Mouse (Mus musculus): ENCODE measurements around the gene Fmo6. TPM values are rescaled to one million over a fixed set of nuclear protein-coding genes. Genes with fewer than 3 reads are reported as not detected.

Fmo6 gene
- polyA plus RNA-seq, 1 experiment from 2014 or later = not detected

DNA sequence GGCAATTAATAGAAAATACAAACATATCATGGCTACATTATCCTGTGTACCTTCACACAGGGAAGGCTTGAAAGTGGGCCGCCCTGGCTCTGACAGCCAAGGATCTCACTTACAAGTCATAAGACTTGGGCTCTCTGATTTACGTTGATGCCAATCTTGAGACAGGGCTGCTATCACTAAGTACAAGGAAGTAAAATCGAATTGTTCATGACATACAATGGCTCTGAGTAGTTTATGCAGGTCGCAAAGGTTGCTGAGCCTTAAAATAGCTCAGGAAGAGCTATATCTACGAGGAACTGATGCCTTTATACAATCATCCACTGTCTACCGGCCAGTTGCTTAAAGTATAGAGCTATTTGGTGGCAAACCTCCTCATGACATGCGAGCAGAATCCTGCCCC lies 66.3 kb downstream of the Fmo6 start:
- H3K9me3 ChIP-seq (replicated peaks; ENCODE audit: control insufficient read depth, low read length) = no peaks in the 10 kb centered on the region
- H3K9ac ChIP-seq (ENCODE audit: low read length) = no peak overlapping the region
- no peak overlapping the region for H3K4me2 ChIP-seq (ENCODE audit: low read length)
- DNase-seq (ENCODE audit: low spot score) (no peak), ATAC-seq (no peak)
- no peak overlapping the region for H3K4me3 ChIP-seq (ENCODE audit: low read depth, low read length)
- no peaks in the 10 kb centered on the region for H3K4me1 ChIP-seq (ENCODE audit: control insufficient read depth, insufficient read depth, low read length)
- H3K36me3 ChIP-seq (ENCODE audit: control insufficient read depth, insufficient read depth, low read length) = no peaks in the 10 kb centered on the region
- no peak overlapping the region for H3K27ac ChIP-seq (ENCODE audit: low read depth, low read length)
- 84% methylated on average over 7 of the region's 7 CpGs for WGBS
- no peaks in the 10 kb centered on the region for H3K27me3 ChIP-seq (replicated peaks; ENCODE audit: control insufficient read depth, insufficient read depth, low read length)

DNA sequence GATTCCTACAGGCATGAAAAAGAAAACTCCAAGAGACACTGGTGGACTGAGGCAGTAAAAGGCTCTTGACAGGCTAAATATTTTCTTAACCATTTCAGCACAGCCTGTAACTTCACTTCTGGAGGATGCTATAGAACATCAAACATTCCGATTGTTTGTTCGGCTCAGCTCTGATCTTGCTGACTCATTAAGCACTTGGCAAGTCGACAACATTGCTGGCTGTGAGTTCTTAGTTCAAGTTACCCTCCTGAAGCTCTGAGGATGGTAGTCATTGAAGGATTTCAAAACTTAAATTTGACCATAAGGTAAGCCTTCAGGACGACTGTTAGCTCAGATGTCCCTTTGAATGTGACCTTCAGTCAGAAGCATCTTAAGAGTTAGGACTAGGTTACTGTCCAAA lies 69.9 kb downstream of the Fmo6 start:
- no peaks in the 10 kb centered on the region for H3K9me3 ChIP-seq (replicated peaks; ENCODE audit: control insufficient read depth, low read length)
- 86% methylated on average over 4 of the region's 4 CpGs for WGBS
- no peaks in the 10 kb centered on the region for H3K27me3 ChIP-seq (replicated peaks; ENCODE audit: control insufficient read depth, insufficient read depth, low read length)
- no peaks in the 10 kb centered on the region for H3K36me3 ChIP-seq (ENCODE audit: control insufficient read depth, insufficient read depth, low read length)
- no peak overlapping the region for H3K4me2 ChIP-seq (ENCODE audit: low read length)
- no peak overlapping the region for H3K27ac ChIP-seq (ENCODE audit: low read depth, low read length)
- no peak for DNase-seq (ENCODE audit: low spot score)
- no peak overlapping the region for H3K4me3 ChIP-seq (ENCODE audit: low read depth, low read length)
- no peak for ATAC-seq
- no peaks in the 10 kb centered on the region for H3K4me1 ChIP-seq (ENCODE audit: control insufficient read depth, insufficient read depth, low read length)
- no peak overlapping the region for H3K9ac ChIP-seq (ENCODE audit: low read length)

Other genes starting within 250 kb of the Fmo6 start
- 100 and 130 TPM in 2 replicates for gene Prrc2c, start 197.0 kb downstream of the Fmo6 start, polyA plus RNA-seq (2014; fragmentation: Nextera tagmentation; extraction: Ambion mirVana)
- gene Fmo4, start 123.5 kb downstream of the Fmo6 start, polyA plus RNA-seq (2014; fragmentation: Nextera tagmentation; extraction: Ambion mirVana) = 0.12 and 0.22 TPM in 2 replicates
- 18.1 and 24.8 TPM in 2 replicates for gene Fmo1, start 70.9 kb downstream of the Fmo6 start, polyA plus RNA-seq (2014; fragmentation: Nextera tagmentation; extraction: Ambion mirVana)
- 0.06 and 0.64 TPM in 2 replicates for gene Fmo2, start 38.8 kb downstream of the Fmo6 start, polyA plus RNA-seq (2014; fragmentation: Nextera tagmentation; extraction: Ambion mirVana)
- not detected in 2 replicates for gene Fmo3, start 47.0 kb upstream of the Fmo6 start, polyA plus RNA-seq (2014; fragmentation: Nextera tagmentation; extraction: Ambion mirVana)
- gene Mroh9, start 148.2 kb upstream of the Fmo6 start, polyA plus RNA-seq (2014; fragmentation: Nextera tagmentation; extraction: Ambion mirVana) = not detected in 2 replicates